Mouse (Mus musculus): ENCODE results near the gene Krt6a. TPM values are rescaled to one million over a fixed set of nuclear protein-coding genes. Genes with fewer than 3 reads are reported as not detected.

Krt6a gene
- total RNA-seq (2018; cell fraction: chromatin; rRNA removed), result not detected
- not detected for total RNA-seq (2018; cell fraction: cytosol; rRNA removed)
- total RNA-seq (2018; cell fraction: nucleus; rRNA removed), result not detected
- not detected in 3 replicates for polyA plus RNA-seq (2018)

DNA sequence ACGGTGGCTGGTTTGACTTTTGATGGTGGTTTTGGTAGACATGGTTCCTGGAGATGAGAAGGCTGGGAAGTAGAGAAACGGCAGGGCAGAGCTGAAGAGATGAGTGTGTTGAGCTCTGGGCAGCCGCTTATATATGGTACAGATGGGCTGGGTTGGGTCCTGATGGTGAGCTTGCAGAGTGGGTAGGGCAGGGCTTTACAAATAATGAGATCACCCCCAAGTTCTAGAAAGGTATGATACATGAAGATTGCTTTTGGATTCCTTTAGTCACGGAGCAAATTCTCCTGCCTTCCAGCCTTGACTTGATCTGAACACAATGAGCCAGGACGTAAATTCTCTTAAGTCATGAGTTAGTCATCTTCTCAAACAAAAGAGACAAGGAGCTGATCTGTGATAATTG is at the start of gene Krt6a:
Gene Krt6a (minus strand): TSS at position 101 of the 400 bp plus-strand sequence.
- H3K4me3 ChIP-seq (ENCODE audit: inconsistent target), result no peak within 1 kb of the TSS
- H3K36me3 ChIP-seq (ENCODE audit: inconsistent target), result no peaks in the 10 kb centered on the region
- no peak within 1 kb of the TSS for H3K27ac ChIP-seq
- H3K79me2 ChIP-seq (ENCODE audit: inconsistent target), result no peaks in the 10 kb centered on the region
- 96% methylated on average over 4 of the region's 5 CpGs for WGBS (ENCODE audit: missing documents)

DNA sequence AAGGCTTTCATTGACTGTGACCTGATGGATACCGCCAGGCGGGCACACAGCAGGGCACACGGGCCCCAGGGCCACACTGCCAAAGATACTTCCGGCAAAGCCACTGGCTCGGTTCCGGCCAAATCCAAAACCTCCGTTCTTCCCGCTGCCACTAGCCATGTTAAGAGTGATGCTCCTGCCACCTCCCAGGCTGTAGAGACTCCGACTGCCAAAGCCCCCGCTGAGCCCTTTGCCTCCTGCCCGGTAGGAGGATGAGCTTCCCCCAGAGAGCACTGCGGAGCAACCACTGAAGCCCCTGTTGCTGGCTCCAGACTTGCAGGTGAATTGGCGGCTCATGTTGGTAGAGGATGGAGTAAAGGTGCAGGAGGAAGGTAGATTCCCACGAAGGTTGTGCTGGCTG is 48.6 kb upstream of the Krt6a start, which contains the start of gene Krt71:
Gene Krt71 (minus strand): TSS at position 399 of the 400 bp plus-strand sequence.
- H3K36me3 ChIP-seq (ENCODE audit: inconsistent target), result no peaks in the 10 kb centered on the region
- H3K79me2 ChIP-seq (ENCODE audit: inconsistent target), result no peaks in the 10 kb centered on the region
- no peak within 1 kb of the TSS for H3K27ac ChIP-seq
- WGBS (ENCODE audit: missing documents), result 60% methylated on average over 14 of the region's 14 CpGs
- H3K4me3 ChIP-seq (ENCODE audit: inconsistent target), result no peak within 1 kb of the TSS

DNA sequence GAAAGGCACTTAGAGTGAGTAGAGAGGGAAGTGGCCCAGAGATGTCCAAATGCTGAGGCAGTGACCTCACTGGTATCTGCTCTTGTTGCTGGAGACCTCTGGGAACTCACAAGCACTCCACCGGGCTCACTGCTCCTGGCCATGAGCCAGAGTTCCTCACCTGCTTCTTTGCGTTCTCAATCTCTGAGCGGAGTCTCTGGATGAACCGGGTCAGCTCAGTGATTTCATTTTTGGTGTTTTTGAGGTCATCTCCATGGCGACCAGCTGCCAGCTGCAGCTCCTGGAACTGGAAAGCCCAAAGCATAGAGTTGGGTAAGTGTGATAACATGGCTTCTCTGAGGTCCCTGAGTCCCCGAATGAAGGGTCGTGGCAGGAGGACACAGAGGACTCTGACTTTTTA is 43.7 kb upstream of the Krt6a start:
- Histone ChIP-seq H3K36me3 (ENCODE audit: inconsistent target) (no peaks in the 10 kb centered on the region), H3K27ac (no peak overlapping the region), H3K79me2 (ENCODE audit: inconsistent target) (no peaks in the 10 kb centered on the region), H3K4me3 (ENCODE audit: inconsistent target) (no peak overlapping the region)
- 76% methylated on average over 6 of the region's 7 CpGs for WGBS (ENCODE audit: missing documents)

DNA sequence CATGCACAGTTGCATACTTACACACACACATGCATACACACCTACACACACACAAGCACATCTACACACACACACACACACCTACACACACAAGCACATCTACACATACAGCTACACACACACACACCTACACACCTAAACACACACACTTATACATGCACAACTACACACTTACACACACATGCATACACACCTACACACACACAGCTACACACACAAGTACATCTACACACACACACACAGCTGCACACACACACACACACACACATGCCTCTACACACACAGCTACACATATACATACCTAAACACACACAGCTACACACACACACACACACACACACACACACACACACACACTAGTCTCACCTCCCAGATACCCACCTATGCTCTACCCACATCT is 36.5 kb upstream of the Krt6a start:
- no peak overlapping the region for H3K4me3 ChIP-seq (ENCODE audit: inconsistent target)
- H3K36me3 ChIP-seq (ENCODE audit: inconsistent target), result no peaks in the 10 kb centered on the region

DNA sequence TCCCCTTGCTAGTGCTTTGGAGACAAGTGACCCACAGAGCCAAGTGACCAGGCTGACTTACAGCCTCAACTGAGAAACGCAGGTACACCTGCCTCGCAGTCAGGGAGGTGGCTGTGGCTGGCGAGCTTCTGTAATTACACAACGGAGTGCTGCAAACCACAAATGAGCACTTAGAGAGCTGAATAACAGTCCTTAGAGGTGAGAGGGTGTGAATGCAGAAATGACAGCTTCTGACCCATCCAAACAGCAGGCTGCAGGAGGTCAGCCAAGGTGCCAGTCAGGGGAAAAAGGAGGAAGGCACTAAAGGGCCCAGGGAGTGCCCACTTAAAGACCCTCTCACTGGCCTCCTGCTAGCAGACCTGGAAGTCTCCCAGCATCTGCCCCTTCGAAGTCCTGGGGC is 30.6 kb upstream of the Krt6a start:
- WGBS (ENCODE audit: missing documents), result 40% methylated on average over 5 of the region's 5 CpGs
- Histone ChIP-seq H3K79me2 (ENCODE audit: inconsistent target) (no peaks in the 10 kb centered on the region), H3K27ac (no peak overlapping the region), H3K4me3 (ENCODE audit: inconsistent target) (no peak overlapping the region), H3K36me3 (ENCODE audit: inconsistent target) (no peaks in the 10 kb centered on the region)

More for the DNA sequence above, 36.5 kb upstream of the Krt6a start:
- Histone ChIP-seq H3K27ac (no peak overlapping the region), H3K79me2 (ENCODE audit: inconsistent target) (no peaks in the 10 kb centered on the region)

DNA sequence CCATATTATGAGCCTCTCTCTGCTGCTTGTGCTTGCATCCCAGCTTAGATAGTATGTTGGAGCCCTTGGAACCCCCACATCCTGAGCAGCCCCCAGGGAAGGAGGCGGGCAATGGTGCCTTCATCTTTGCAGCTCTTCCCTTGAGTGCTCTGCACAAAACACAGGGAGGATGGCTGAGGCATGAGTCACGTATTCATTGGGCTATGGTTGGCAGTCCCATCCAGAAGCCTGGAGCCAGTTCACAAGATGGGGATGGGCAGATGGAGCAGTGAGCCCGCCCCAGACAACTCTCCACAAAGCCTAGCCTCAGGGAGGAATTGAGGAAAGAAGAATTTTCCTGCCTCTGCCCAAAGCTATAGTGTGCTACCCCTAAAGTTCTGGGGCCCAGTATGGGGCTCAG is 21.7 kb upstream of the Krt6a start:
- no peaks in the 10 kb centered on the region for H3K79me2 ChIP-seq (ENCODE audit: inconsistent target)
- H3K4me3 ChIP-seq (ENCODE audit: inconsistent target), result no peak overlapping the region
- 86% methylated on average over 3 of the region's 3 CpGs for WGBS (ENCODE audit: missing documents)
- no peak overlapping the region for H3K27ac ChIP-seq
- H3K36me3 ChIP-seq (ENCODE audit: inconsistent target), result no peaks in the 10 kb centered on the region

DNA sequence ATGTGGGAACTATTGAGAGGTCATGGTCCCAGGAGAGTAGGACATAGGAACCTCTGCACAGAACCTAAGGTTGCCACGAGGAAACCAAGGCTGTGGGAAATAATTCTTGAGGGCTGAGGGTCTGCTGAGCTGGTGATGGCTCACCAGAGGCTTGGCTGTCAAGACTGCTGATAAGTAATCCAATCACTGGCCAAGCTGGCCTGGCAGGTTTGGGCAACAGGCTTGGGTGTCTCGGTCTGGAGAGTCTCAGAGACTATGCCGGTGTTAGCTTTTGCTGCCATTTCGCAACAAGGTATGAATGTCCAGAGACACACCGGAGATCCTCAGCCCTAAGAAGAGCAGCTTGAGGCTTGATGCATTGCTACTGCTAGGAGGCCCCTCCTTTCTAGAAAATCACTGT is 20.2 kb upstream of the Krt6a start:
- no peak overlapping the region for H3K27ac ChIP-seq
- H3K79me2 ChIP-seq (ENCODE audit: inconsistent target), result no peaks in the 10 kb centered on the region
- no peaks in the 10 kb centered on the region for H3K36me3 ChIP-seq (ENCODE audit: inconsistent target)
- 79% methylated on average over 5 of the region's 5 CpGs for WGBS (ENCODE audit: missing documents)
- H3K4me3 ChIP-seq (ENCODE audit: inconsistent target), result no peak overlapping the region

DNA sequence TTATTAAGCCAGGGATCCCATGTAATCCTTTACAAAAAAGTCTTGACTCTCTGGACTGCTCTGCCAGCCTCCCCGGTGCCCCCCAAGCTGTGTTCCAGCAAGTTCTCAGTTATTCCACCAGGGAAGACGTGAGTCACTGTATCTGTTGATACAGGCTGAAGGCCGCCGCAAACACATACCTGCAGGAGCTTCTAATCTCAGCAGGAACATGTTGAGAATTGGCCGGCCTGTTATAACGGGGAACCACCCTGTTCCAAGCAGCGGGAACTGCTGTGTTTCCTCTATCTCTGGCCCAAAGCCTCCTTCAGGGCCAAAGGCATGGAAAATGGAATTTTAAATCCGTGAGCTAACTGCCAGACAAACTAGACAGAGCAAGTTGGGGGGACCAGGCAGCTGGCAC is 19.6 kb upstream of the Krt6a start:
- 85% methylated on average over 8 of the region's 8 CpGs for WGBS (ENCODE audit: missing documents)
- H3K4me3 ChIP-seq (ENCODE audit: inconsistent target), result no peak overlapping the region
- no peak overlapping the region for H3K27ac ChIP-seq
- H3K79me2 ChIP-seq (ENCODE audit: inconsistent target), result no peaks in the 10 kb centered on the region
- no peaks in the 10 kb centered on the region for H3K36me3 ChIP-seq (ENCODE audit: inconsistent target)

DNA sequence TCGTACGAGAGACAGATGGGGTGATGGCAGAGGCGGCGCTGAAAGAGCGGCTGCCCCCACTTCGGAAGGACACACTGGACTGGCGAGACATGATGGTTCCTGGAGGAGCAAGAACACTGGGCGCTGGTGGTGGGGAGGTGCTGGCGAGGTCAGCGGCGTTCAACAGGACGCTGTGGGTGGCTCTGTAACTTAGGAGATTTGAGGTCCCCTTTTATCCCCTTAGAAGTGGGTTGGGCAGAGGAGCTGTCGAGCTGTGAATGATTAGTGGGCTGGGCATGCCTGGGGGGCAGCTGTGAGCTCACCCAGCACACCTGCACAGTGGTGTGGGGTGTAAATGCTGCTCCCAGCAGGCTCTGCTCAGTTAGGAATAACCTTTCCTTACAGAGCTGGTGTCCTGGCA is 18.6 kb upstream of the Krt6a start, which contains the start of gene Krt5:
Gene Krt5 (minus strand): TSS at position 179 of the 400 bp plus-strand sequence.
- Histone ChIP-seq H3K4me3 (ENCODE audit: inconsistent target) (no peak within 1 kb of the TSS), H3K27ac (no peak within 1 kb of the TSS), H3K36me3 (ENCODE audit: inconsistent target) (no peaks in the 10 kb centered on the region), H3K79me2 (ENCODE audit: inconsistent target) (no peaks in the 10 kb centered on the region)
- WGBS (ENCODE audit: missing documents), result 72% methylated on average over 13 of the region's 13 CpGs

DNA sequence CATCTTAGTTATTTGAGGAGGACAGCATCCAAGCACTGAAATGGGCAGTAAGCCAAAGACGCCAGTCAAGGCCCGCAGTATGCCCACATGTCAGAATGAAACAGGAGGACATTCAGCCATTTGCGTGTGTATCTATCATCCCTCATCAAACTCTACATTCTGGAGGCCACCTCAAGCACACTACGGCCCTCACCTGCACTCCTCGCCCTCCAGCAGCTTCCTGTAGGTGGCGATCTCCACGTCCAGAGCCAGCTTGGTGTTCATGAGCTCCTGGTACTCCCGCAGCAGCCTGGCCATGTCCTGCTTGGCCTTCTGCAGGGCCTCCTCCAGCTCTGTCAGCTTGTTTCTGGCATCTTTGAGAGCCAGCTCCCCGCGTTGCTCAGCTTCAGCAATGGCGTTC is 14.6 kb upstream of the Krt6a start:
- Histone ChIP-seq H3K36me3 (ENCODE audit: inconsistent target) (no peaks in the 10 kb centered on the region), H3K79me2 (ENCODE audit: inconsistent target) (no peaks in the 10 kb centered on the region), H3K4me3 (ENCODE audit: inconsistent target) (no peak overlapping the region), H3K27ac (no peak overlapping the region)
- 75% methylated on average over 11 of the region's 11 CpGs for WGBS (ENCODE audit: missing documents)

DNA sequence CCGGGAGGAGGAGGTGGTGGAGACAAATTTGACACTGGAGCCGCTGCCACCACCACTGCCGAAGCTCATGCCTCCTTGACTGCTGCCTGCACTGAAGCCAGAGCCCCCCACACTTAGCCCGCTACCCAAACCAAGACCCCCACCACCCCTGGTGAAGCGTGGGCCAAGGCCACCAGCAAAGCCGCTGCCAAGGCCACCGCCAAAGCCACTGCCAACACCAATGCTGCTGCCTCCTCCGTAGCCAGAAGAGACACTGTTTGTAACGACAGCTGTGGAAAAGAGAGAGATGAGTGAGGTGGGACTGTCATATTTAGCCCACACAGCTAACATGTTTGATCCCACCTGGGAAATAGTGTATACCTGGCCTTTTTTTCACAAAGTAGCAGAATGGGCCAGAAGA is 13.3 kb upstream of the Krt6a start:
- Histone ChIP-seq H3K4me3 (ENCODE audit: inconsistent target) (no peak overlapping the region), H3K36me3 (ENCODE audit: inconsistent target) (no peaks in the 10 kb centered on the region), H3K79me2 (ENCODE audit: inconsistent target) (no peaks in the 10 kb centered on the region), H3K27ac (no peak overlapping the region)
- 86% methylated on average over 9 of the region's 9 CpGs for WGBS (ENCODE audit: missing documents)

DNA sequence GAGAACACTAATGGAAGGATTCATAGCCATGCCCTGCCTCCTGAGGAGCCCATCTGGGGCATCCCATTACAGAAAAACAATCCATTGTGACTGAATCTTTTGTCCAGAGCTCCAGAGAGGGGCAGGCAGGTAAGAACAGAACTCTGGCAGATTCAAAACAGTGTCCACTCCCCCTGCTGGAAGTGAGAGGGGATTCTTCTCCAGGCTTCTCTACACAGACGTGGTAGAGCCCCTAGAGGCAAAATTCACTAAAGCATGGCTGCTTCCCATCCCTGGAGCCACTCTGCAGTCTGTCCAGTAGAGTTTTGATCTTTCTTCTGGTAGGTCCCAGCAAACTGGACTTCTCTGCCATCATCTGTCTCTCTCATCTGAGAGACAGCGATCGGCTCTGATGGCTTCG is 10.0 kb upstream of the Krt6a start:
- no peaks in the 10 kb centered on the region for H3K36me3 ChIP-seq (ENCODE audit: inconsistent target)
- no peak overlapping the region for H3K4me3 ChIP-seq (ENCODE audit: inconsistent target)
- H3K79me2 ChIP-seq (ENCODE audit: inconsistent target), result no peaks in the 10 kb centered on the region
- H3K27ac ChIP-seq, result no peak overlapping the region
- 73% methylated on average over 4 of the region's 4 CpGs for WGBS (ENCODE audit: missing documents)

DNA sequence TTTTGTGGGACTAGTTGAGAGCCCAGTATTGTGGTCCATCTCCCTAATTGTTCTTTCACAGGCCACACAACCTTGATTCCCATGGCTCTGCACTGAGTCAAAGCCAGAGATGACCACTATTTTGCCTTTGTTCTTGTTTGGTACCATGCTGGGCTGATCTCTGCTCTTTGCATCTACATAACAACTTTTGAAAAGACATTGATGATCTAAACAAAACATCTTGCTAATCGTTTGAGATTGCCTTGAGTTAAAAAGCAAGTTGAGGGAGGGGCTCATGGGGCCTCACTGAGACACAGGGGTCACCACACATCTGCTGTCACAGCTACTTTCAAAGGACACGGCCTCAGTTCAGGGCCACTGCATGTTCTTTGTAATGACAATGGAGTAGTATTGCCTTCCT is 8.3 kb upstream of the Krt6a start:
- Histone ChIP-seq H3K79me2 (ENCODE audit: inconsistent target) (no peaks in the 10 kb centered on the region), H3K27ac (no peak overlapping the region)
- 60% methylated on average over 2 of the region's 2 CpGs for WGBS (ENCODE audit: missing documents)

DNA sequence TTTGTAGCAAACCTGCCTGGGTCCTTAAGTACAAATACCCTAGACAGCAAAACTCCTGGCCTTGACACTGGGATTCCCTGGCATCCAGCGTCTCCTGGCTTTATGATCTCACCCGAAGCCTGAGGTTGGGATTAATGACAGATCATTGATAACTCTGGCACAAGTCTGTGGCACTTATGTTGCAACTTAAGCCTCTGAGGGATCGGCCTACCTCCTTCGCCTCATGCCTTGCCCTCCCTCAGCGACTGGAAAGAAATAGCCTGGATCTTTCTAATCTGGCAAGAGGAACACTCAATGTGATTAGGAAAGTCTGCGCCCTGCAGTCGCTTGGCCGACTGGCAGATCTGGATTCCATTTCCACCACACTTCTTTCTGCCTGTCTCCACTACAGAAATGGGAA is 5.8 kb upstream of the Krt6a start:
- Histone ChIP-seq H3K27ac (no peak overlapping the region), H3K36me3 (ENCODE audit: inconsistent target) (no peaks in the 10 kb centered on the region), H3K79me2 (ENCODE audit: inconsistent target) (no peaks in the 10 kb centered on the region), H3K4me3 (ENCODE audit: inconsistent target) (no peak overlapping the region)
- 77% methylated on average over 8 of the region's 8 CpGs for WGBS (ENCODE audit: missing documents)

More for the DNA sequence above, 8.3 kb upstream of the Krt6a start:
- Histone ChIP-seq H3K36me3 (ENCODE audit: inconsistent target) (no peaks in the 10 kb centered on the region), H3K4me3 (ENCODE audit: inconsistent target) (no peak overlapping the region)

DNA sequence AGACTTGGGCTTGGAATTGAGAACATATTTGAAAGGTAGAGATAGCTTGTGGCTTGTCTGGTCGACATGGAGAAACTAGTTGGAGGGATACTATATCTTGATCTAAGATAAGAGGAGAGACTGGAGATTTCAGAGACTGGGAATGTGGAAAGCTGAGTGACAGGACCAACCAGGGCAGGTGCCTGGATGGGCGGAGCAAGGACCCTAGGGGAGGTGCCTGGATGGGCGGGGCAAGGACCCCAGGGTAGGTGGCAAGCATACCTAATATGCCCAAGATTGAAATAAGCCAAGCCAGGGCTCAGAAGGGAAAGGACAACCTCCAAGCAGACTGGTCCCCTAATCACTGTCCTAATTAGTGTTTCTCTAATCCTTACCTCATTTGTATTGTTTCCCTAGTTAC is 5.1 kb upstream of the Krt6a start:
- Histone ChIP-seq H3K27ac (no peak overlapping the region), H3K79me2 (ENCODE audit: inconsistent target) (no peaks in the 10 kb centered on the region)
- WGBS (ENCODE audit: missing documents), result 47% methylated on average over 3 of the region's 3 CpGs

More for the DNA sequence above, 5.1 kb upstream of the Krt6a start:
- no peak overlapping the region for H3K4me3 ChIP-seq (ENCODE audit: inconsistent target)
- H3K36me3 ChIP-seq (ENCODE audit: inconsistent target), result no peaks in the 10 kb centered on the region

All from macrophage (primary cell).